Mouse (Mus musculus) embryonic fibroblast, embryonic 13.5 days (primary cell): ENCODE measurements around the gene Cd247. TPM values are rescaled to one million over a fixed set of nuclear protein-coding genes. Genes with fewer than 3 reads are reported as not detected.

Experiments
- H3K27ac ChIP-seq: 2 replicates; pipeline ENCODE4 v1.5.1; 2012; ENCODE audit warnings: low read length, control low read depth, inconsistent platforms; ENCODE audit not compliant: insufficient read depth
- H3K4me1 ChIP-seq: 2 replicates; pipeline ENCODE4 v1.6.1; 2011; ENCODE audit warnings: low read length; ENCODE audit not compliant: control insufficient read depth, insufficient read depth
- H3K4me3 ChIP-seq: 2 replicates; pipeline ENCODE4 v1.5.1; 2011; ENCODE audit warnings: mild to moderate bottlenecking, control low read depth, low read length; ENCODE audit not compliant: insufficient read depth
- CTCF ChIP-seq: IDR thresholded peaks from 2 replicates; pipeline ENCODE4 v1.5.1; 2011; ENCODE audit warnings: mild to moderate bottlenecking, control low read depth, low read length, moderate library complexity, borderline replicate concordance; ENCODE audit not compliant: insufficient read depth
- POLR2A ChIP-seq: IDR thresholded peaks from 2 replicates; pipeline ENCODE4 v1.6.1; 2011; ENCODE audit warnings: low read depth, mild to moderate bottlenecking, control low read depth, low read length, moderate library complexity
- polyA plus RNA-seq: library from polyadenylated mRNA; stranded (reverse); fragments of >200 nt; gene quantifications from 2 replicates; pipeline ENCODE4 v1.2.4, GENCODE M21; 2011; ENCODE audit warnings: low read depth; ENCODE audit not compliant: missing spikeins, insufficient read length

Gene Cd247
- polyA plus RNA-seq, 1 experiment = not detected

DNA sequence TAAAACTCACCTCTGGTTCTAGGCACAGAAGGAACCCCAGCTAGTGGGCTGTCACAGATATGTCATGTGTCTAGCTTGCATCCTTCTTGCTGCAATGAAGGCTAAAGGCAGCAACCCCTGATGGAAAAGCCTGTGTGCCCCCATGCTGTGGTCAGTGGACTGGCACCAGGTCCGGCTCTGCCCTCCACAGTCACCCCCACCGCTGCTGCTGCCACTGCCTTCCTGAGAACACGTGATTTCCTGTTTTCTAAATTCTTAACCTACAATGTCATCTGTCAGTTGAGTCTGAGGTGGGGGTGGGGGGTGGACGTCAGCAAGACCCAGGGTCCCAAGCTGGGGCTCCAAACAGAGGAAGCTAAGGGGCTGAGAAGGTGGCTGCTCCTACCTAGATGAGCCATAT, 60.4 kb downstream of the Cd247 start:
- no peaks in the 10 kb centered on the region for H3K4me1 ChIP-seq
- no peak overlapping the region for H3K4me3 ChIP-seq
- TF ChIP-seq POLR2A (no peak), CTCF (no peak)
- no peak overlapping the region for H3K27ac ChIP-seq

DNA sequence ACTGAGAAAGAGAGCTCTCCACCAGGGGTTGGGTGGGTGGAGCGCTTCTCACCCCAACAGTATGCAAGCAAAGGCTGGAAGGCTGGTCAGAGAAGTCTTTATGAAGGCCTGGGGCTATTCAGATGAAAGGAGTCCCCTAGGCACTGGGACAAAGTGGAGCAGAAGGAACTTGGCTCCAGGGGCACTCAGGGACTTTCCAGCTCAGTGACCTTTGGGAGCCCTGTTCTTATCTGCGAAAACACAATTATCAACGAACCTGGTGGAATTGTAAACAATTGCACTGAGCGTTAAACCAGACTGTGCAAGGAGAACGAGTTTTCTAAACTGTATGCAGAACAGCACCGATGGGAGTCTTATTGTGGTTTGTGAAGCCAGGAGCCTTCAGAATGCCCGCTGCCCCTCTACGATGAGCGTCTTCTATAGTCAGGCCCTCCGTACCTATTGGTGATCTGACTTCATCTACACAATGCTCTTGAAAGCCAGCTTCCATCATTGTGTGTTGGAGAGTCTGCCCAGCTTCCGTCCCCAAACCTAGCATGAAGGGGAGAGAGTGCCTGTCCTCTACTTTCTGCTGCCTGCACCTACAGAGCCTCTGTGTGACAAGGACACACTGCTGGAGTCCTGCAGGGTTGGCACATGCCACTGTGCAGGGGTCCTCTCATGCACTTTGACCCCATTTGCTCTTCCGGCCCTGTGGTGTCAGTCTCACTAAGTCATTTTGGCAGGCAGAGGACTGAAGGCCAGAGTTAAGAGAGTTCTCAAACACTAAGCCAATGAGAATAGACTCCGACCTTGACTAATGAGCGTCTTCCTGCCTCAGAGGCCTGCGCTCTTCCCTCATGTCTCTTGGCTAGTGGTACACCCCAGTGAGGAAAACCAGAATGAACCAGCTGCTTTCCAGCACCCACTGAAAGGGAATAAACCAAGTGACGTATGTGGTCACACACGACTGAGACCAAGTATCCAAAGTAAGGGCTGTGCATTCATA, 61.3 kb downstream of the Cd247 start:
- Histone ChIP-seq H3K27ac (no peak overlapping the region), H3K4me3 (no peak overlapping the region), H3K4me1 (no peaks in the 10 kb centered on the region)
- no peak for TF ChIP-seq POLR2A
- no peak for TF ChIP-seq CTCF

DNA sequence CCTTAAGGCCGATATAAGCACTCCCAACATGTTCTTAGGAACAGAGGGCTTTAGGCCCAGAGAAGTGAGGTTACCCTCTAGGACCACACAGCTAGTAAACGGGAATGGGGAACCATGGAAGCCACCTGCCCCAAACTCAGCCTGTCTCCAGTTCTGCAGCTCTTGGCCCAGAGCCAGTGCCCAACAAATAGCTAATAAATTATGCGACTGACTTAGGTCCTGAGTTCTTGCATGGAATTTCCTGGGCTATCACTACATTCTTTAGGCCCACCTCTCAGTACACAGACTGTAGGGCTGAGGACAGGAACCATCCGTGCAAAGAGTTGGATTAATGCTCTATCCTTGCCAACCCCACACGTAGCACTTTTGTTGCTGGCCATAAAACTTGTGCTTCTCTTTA, 63.6 kb downstream of the Cd247 start:
- Histone ChIP-seq H3K4me3 (no peak overlapping the region), H3K27ac (no peak overlapping the region), H3K4me1 (no peaks in the 10 kb centered on the region)
- TF ChIP-seq CTCF = no peak

DNA sequence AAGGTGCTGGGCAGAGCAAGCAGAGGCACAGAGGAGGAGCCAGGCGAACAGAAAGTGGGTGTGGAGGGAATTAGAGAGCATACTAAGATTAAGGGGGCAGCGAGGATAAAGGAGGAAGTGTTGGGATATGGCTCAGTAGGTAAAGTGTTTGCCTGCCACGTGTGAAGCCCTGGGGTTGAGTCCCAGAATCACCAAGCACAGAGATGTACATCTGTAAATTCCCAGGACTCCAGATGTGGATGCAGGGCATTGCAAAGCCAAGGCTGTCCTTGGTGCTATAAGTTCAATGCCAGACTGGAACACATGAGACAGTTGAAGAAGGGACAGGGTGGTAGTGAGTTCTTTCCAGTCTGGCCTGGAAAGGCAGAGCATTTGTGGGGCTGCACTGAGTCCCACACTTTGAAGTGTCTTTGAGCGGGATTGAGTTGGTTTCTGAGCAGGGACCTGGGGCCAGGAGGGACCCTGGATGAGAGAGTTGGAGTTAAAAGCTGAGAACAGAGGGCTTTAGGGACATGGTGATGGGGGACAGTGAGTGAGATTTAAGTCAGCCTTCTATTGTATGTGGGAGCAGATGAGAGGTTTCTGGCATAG, 64.7 kb downstream of the Cd247 start:
- TF ChIP-seq CTCF (no peak), POLR2A (no peak)
- H3K27ac ChIP-seq = no peak overlapping the region
- H3K4me1 ChIP-seq = no peaks in the 10 kb centered on the region
- H3K4me3 ChIP-seq = no peak overlapping the region

DNA sequence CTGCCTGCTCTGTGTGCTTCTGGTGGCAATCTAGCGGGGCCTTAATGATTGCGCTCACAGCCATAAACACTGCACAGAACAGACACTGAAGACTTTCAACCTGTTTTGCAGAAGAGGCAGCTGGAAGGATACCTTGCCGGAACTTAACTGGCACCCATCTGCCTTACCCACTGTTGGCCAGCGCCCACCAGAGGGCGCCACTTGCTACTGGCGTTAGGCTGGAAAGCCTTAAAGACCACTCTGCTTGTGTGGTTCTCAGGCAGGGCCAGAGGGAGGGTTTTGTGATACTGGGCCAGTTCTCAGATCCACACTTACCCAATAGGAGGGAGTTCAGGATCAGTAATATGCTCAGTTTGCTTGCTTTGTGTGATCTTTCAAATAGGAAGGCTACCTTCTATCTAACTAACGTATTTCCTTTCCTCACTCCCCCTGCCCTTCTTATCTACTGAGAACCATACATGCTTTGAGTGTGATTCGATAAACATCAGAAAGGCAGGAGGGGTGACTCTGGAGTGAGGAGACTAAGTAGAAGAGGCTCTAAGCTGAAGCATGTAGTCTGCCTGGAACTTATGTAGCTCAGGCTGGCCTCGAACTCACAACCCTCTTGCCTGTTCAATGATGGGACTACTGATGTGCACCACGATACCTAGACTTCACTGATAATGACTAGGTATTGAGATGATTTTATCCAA, 65.4 kb downstream of the Cd247 start:
- no peak overlapping the region for H3K27ac ChIP-seq
- no peaks in the 10 kb centered on the region for H3K4me1 ChIP-seq
- TF ChIP-seq CTCF (peak; percentile 82), POLR2A (no peak)
- H3K4me3 ChIP-seq = no peak overlapping the region

- TF ChIP-seq POLR2A (no peak), CTCF (no peak)
- Histone ChIP-seq H3K4me1 (no peaks in the 10 kb centered on the region), H3K27ac (no peak overlapping the region), H3K4me3 (no peak overlapping the region)
Measured at GRCm38 (mm10) chr1:165855759-165856545, 67.5 kb downstream of the Cd247 start.

DNA sequence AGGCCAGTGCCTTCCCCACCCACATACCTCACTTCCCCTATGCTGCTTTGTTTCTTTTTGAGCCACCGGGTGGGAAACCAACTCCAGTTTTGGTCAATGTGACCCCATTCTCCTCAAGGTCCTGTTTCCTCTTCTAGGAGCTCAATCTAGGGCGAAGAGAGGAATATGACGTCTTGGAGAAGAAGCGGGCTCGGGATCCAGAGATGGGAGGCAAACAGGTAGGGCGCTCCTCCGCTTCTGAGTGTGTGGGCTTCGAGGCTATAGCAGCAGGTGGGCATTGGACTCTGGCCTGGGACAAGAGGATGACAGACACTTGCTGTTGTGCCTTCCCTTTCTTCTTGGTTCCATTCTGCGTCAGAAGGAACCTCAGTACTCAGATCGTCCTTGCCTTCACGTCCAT, 68.8 kb downstream of the Cd247 start:
- Histone ChIP-seq H3K27ac (no peak overlapping the region), H3K4me3 (no peak overlapping the region), H3K4me1 (no peaks in the 10 kb centered on the region)
- TF ChIP-seq CTCF (no peak), POLR2A (no peak)

DNA sequence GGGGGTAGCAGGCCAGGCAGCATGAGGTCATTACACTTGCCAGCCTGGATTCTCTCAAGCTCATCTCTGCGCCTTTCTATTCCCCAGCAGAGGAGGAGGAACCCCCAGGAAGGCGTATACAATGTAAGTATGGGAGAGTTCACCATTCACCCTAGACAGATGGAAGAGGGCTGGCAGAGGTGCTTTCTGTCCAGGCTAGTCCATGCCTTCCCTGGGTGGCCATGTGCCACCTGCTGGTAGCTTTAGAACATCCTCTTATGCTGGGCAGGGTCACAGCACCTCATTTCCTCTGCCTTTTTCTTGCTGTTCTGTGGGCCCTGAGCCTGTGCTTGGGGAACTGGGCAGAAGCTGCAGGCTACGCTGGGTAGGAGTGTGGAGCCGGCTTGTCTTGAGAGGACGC, 69.9 kb downstream of the Cd247 start:
- TF ChIP-seq POLR2A (no peak), CTCF (peak; percentile 34; the same call in 1 of the 2 replicates)
- H3K27ac ChIP-seq = no peak overlapping the region
- H3K4me1 ChIP-seq = no peaks in the 10 kb centered on the region
- no peak overlapping the region for H3K4me3 ChIP-seq

GRCm38 (mm10) chr1:165860373-165861234, 72.1 kb downstream of the Cd247 start:
- Histone ChIP-seq H3K4me3 (no peak overlapping the region), H3K4me1 (peaks cover 6% of the 10 kb centered on the region; the same call in 1 of the 2 replicates), H3K27ac (no peak overlapping the region)
- TF ChIP-seq CTCF (no peak), POLR2A (no peak)

- Histone ChIP-seq H3K4me1 (peaks cover 6% of the 10 kb centered on the region; the same call in 1 of the 2 replicates), H3K4me3 (no peak overlapping the region), H3K27ac (no peak overlapping the region)
- TF ChIP-seq POLR2A (no peak), CTCF (no peak)
Measured at GRCm38 (mm10) chr1:165861235-165861609, 72.7 kb downstream of the Cd247 start.
